Mouse (Mus musculus) splenic B cell, adult 2 months (primary cell): ENCODE results near the gene Cenpu.
"Not testable (repeated sequence)": the region's sequence is repeated elsewhere in the genome, so short reads cannot be mapped to it uniquely, and the experiment has no call there.

Experiments used
- DNase-seq: peaks from one replicate; pipeline ENCODE4 v3.0.0-alpha.2; 2011; ENCODE audit warnings: low read depth, low spot score
- H3K27me3 ChIP-seq: 2 replicates; pipeline ENCODE4 v1.6.1; 2012; ENCODE audit warnings: mild to moderate bottlenecking, low read length, moderate library complexity, mixed read lengths; ENCODE audit not compliant: control insufficient read depth, poor library complexity, insufficient read depth, severe bottlenecking
- H3K36me3 ChIP-seq: 2 replicates; pipeline ENCODE4 v1.6.1; 2012; ENCODE audit warnings: mild to moderate bottlenecking, low read length, moderate library complexity, mixed read lengths; ENCODE audit not compliant: control insufficient read depth, poor library complexity, insufficient read depth, severe bottlenecking

The Cenpu gene

GRCm38 (mm10) chr8:46569659-46570441, 18.0 kb downstream of the Cenpu start:
- DNase-seq: no peak

DNA sequence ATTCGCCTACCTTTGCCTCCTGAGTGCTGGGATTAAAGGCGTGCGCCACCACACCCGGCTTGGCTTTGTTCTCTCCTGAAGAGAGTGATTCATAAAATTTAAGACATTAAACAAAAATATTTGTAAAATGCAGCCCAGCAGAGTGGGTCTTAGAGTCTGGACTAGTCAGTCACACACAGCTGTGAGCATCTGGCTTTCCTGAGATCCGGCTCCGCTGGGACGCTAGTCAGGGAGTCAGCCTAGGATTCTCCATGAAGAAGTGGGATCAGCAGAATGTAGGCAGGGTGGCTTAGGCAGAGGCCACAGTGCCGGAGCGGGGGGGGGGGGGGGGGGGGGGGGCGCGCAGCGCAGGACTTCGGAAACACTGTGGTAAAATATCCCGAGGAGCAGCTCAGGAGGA, 18.8 kb downstream of the Cenpu start:
- no peaks in the 10 kb centered on the region for H3K27me3 ChIP-seq
- H3K36me3 ChIP-seq: peaks cover under 1% of the 10 kb centered on the region; the same call in 1 of the 2 replicates
- no peak for DNase-seq

More at GRCm38 (mm10) chr8:46569659-46570441, 18.0 kb downstream of the Cenpu start:
- Histone ChIP-seq H3K27me3 (no peaks in the 10 kb centered on the region), H3K36me3 (no peaks in the 10 kb centered on the region)

DNA sequence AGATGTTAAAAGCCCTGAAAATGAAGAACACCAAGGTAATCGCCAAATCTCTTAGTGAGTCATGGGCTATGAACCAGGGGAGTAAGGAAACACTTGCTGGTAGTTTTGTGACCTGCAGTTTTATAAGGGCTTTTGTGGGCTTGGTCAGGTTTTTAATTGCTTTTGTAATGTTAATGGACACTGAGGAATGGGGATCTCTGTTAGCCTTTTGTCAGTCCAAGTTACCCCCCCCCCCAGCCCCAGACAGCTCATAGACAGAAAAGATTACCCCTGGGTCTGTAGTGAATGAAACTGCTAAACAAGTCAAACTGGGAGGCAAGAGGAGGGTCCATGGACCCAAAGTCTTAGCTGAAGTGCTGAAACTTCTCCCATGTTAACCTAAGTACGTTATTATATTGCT, 21.6 kb downstream of the Cenpu start:
- H3K27me3 ChIP-seq: no peaks in the 10 kb centered on the region
- no peak for DNase-seq
- peaks cover 6% of the 10 kb centered on the region for H3K36me3 ChIP-seq

DNA sequence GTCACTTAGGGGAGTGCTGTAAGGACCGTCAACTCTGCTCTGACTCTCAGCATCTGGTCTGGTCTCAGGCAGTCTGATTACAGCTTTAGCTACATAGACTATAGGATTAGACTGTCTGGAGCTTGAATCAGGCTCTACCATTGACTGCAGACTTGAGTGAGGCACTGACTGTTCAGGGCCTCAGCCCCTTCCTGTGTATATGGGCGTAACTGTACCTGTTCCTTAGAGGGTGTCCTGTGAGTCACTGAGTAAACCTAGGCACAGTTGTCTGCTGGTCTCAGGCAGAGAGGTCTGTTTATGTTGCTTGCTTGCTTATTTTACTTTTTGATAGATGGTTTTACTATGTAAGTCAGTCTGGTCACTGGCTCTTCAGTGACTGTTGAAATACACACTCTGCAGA, 22.1 kb downstream of the Cenpu start:
- Histone ChIP-seq H3K36me3 (peaks cover 6% of the 10 kb centered on the region), H3K27me3 (no peaks in the 10 kb centered on the region)
- DNase-seq: no peak

DNA sequence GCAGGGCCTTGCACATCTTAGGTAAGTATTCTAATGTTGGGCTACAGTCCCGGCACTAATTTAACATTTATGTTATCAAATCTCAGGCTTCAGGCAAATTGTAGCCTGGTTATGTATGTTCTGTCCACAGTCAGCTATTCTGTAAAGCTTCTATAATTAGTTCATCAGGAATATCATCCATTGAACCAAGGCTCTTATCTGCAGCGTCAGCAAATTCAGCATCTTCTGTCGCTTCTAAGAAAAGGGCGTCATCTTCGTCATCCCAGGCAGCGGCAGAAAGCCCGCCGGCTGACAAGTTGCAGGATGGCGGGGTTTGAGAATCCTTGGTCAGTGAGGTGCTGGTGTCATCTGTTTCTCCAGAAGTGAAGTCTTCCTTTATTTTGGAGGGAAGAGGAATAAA, 27.0 kb downstream of the Cenpu start:
- no peak for DNase-seq
- H3K36me3 ChIP-seq: peaks cover 15% of the 10 kb centered on the region

GRCm38 (mm10) chr8:46584328-46584727, 32.5 kb downstream of the Cenpu start:
- H3K27me3 ChIP-seq, H3K36me3 ChIP-seq, DNase-seq: not testable (repeated sequence)

More for the DNA sequence above, 27.0 kb downstream of the Cenpu start:
- H3K27me3 ChIP-seq: no peaks in the 10 kb centered on the region; the same call in 1 of the 2 replicates

- no peak for DNase-seq
- Histone ChIP-seq H3K27me3 (no peaks in the 10 kb centered on the region; the same call in 1 of the 2 replicates), H3K36me3 (peaks cover 5% of the 10 kb centered on the region; the same call in 1 of the 2 replicates)
Observed at GRCm38 (mm10) chr8:46585576-46585975, 33.7 kb downstream of the Cenpu start.

DNA sequence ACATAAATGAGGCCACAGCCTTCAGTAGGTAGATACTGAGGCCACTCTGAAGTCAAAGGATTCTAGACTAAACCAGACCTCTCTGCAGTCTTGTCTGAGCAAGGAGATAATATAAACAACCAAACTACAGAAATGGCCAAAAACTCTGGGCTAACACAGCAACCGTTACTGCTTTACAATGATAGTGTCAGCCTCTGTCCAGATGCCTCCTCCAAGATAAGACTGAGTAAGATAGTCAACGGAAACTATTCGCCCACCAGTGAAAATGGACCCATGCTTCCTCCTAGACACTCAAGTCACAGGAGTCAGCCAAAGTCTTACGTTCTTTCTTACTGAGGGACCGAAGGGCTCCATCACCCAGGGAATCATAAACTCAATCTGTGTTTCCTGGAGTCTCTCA, 36.1 kb downstream of the Cenpu start:
- H3K27me3 ChIP-seq: no peaks in the 10 kb centered on the region
- DNase-seq: no peak
- H3K36me3 ChIP-seq: peaks cover 4% of the 10 kb centered on the region; the same call in 1 of the 2 replicates

GRCm38 (mm10) chr8:46588663-46589062, 36.8 kb downstream of the Cenpu start:
- DNase-seq: no peak
- Histone ChIP-seq H3K36me3 (peaks cover 7% of the 10 kb centered on the region; the same call in 1 of the 2 replicates), H3K27me3 (no peaks in the 10 kb centered on the region)

GRCm38 (mm10) chr8:46593067-46593466, 41.2 kb downstream of the Cenpu start:
- DNase-seq: no peak
- Histone ChIP-seq H3K27me3 (no peaks in the 10 kb centered on the region), H3K36me3 (peaks cover 7% of the 10 kb centered on the region; the same call in 1 of the 2 replicates)

GRCm38 (mm10) chr8:46593772-46594171, 41.9 kb downstream of the Cenpu start:
- Histone ChIP-seq H3K27me3 (no peaks in the 10 kb centered on the region), H3K36me3 (peaks cover 6% of the 10 kb centered on the region; the same call in 1 of the 2 replicates)
- DNase-seq: no peak

DNA sequence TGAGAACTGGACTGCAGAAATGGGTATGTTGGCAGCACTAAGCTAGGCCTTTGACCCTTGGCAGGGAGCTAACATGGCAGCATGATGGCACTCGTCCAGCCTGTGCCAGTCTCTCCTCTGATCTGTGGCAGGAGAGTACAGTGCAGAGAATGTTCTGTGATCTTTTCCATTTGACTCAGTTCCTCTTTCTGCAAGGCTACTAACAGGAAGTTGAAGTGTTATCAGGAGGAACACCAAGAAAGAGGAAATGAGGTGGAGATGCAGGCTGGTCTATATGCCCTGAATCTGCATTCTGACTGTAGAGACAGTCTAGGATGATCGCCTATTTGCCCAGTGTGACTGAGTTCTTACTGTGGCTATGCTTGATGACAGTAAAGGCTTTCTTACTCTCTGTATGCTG, 43.8 kb downstream of the Cenpu start:
- DNase-seq: peak; percentile 83
- Histone ChIP-seq H3K27me3 (no peaks in the 10 kb centered on the region), H3K36me3 (peaks cover 5% of the 10 kb centered on the region; the same call in 1 of the 2 replicates)

GRCm38 (mm10) chr8:46596530-46596929, 44.7 kb downstream of the Cenpu start:
- Histone ChIP-seq H3K36me3 (peaks cover 5% of the 10 kb centered on the region; the same call in 1 of the 2 replicates), H3K27me3 (no peaks in the 10 kb centered on the region)
- DNase-seq: no peak

DNA sequence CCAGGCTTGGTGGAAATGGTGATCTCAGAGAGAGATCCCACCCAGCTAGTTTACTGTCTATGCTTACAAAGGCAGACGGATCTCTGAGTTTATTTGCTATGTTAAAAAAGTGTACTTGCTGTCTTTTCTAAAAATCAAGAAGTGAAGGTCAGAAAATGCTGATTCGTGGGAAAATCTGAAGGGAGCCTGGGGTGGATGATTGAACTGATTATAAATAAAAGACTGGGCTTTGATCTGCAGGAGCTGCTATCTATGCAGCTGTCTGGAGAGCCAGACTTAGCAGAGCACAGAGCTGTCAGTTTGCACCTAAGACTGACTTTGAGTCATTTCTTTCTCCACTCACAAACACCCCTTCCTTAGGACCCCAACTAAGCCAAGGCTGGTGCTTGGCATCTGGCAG, 45.6 kb downstream of the Cenpu start:
- no peaks in the 10 kb centered on the region for H3K27me3 ChIP-seq
- no peak for DNase-seq
- peaks cover 5% of the 10 kb centered on the region; the same call in 1 of the 2 replicates for H3K36me3 ChIP-seq

DNA sequence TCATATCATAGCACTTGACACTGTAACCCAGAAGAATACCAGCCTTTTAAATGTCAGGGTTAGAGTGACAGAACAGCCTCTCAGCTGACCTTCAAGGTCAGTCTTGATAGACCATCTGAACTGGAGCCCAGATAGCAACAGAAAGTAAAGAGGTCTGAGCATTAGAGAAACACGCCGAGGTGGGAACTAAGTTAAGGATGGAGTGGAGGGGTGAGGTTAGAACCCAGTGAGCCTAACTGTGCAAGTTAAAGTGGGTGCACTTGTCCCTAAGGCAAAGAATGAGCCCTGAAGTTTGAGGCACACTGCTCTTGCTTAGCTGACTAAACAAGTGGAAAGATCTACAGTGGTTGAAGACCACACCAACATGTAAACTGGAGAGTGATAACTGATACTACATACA, 46.3 kb downstream of the Cenpu start:
- no peak for DNase-seq
- Histone ChIP-seq H3K36me3 (peaks cover 5% of the 10 kb centered on the region; the same call in 1 of the 2 replicates), H3K27me3 (no peaks in the 10 kb centered on the region)
